Mouse (Mus musculus) lung, postnatal 36 days (tissue): ENCODE data around the gene Crat.

Experiments
- DNase-seq: peaks from one replicate; pipeline ENCODE4 v3.0.0; 2022; ENCODE audit warnings: mixed read lengths

Crat gene

DNA sequence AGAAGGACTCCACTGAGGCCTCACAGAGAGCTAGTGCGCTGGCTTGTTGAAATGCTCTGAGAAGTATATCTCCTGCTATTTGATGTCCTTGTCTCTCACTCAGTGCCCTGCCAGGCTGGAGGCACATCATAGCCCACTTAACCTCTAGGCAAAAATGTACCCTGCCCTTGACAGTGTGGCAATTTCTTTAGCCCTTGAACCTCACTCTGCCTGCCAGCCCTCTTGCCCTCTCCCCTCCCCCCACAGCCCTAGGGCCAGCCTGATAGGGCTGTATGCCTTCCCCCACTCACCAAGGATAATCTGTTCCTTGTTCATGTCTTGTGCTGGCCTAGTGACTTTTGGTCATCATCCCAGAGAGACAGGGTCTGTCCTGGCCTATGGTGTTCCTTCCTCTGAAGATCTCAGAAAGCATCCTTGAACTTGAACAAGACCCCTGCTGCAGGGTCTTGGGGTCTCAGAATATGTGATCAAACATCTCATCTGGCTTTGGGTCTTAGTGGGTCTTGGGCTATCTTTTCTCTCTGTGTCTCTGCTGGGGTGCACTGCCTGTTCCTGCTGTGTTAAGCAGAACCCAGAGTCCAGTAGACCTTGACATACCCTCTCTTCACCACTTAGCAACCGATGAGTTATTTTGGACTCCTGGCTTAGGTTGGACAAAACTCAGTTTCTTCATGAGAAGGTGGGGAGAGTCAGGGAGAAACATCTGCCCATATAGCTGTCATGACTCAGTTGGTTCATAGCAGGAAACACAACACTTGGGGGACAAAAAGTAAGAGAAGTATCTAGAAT, 50.1 kb downstream of the Crat start:
- DNase-seq = peak; percentile 10

DNA sequence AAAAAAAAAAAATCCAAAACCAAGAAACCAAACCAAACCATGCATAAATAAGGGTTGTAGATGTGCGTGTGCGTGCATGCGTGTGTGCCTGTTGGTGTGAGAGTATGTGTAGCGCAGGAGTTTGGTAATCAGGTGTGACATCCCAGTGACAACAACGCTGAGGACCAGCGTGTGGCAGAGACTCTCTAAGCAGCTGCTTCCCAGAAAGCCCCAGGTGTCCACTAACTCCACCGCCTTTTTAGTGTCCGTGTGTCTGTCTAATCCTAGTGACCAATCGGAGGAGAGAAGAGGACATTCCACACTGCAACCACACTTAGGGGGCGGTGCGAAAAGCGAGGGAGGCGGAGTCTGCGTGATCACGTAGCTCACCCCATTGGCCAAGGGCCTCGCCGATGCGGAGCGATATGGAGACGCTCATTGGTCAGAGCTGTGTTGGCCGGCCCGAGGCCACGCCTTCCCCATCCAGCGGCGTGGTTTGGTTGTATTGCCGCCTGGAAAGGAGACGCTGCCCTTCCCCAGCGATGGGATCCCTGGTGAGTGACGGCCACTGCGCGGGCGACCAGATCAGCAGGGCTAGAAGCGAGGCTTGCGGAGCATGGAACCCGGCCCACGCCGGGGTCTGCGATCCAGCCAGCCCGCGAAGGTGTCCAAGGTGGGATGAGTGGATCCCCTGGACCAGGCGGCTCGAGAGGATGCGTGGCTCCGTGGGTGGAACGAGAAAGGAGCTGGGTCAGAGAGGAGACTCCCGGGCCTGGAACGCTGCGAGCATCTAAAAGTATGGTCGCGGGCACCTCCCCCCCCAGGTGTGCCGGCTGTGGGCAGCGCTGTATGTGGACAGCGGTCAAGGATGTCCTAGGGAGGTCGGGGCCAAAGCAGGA, 51.6 kb downstream of the Crat start, which contains the start of gene Miga2:
TSS of gene Miga2 (plus strand) at position 461 of the 878 bp plus-strand sequence.
- DNase-seq = peak; percentile 100

DNA sequence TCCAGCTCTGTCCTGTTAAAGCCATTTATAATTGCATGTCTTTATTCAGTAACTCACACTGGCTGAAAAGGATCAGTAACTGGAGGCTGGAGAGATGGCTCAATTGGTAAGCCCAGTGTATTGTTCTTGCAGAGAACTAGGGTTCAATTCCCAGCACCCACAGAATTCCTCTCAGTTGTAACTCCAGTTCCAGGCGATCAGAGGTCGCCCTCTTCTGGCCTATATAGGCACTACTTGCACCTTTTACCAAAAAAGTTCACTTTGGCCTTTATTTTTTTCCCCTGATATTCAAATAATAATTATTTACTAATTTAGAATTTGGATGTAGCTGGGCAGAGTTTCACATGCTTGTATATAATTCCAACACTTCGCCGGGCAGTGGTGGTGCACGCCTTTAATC, 52.7 kb downstream of the Crat start:
- no peak for DNase-seq

DNA sequence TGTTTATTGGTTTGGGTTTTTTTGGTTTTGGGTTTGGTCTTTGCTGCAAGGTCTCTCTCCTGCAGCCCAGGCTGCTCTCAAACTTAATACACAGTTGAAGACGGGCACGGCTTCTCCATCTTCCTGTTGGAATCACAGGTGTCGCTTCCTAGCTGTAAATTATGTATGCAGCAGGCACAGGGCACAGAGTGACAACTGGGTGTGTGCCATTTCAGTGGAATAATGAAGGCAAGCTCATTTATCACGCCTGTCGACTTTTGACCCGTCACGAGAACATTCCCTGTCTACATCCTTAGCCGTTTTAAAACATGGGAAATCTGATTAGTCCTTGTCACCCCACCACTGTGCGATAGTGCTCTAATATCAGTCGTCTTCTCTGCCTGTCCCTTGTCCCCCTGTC, 55.0 kb downstream of the Crat start:
- DNase-seq = no peak

DNA sequence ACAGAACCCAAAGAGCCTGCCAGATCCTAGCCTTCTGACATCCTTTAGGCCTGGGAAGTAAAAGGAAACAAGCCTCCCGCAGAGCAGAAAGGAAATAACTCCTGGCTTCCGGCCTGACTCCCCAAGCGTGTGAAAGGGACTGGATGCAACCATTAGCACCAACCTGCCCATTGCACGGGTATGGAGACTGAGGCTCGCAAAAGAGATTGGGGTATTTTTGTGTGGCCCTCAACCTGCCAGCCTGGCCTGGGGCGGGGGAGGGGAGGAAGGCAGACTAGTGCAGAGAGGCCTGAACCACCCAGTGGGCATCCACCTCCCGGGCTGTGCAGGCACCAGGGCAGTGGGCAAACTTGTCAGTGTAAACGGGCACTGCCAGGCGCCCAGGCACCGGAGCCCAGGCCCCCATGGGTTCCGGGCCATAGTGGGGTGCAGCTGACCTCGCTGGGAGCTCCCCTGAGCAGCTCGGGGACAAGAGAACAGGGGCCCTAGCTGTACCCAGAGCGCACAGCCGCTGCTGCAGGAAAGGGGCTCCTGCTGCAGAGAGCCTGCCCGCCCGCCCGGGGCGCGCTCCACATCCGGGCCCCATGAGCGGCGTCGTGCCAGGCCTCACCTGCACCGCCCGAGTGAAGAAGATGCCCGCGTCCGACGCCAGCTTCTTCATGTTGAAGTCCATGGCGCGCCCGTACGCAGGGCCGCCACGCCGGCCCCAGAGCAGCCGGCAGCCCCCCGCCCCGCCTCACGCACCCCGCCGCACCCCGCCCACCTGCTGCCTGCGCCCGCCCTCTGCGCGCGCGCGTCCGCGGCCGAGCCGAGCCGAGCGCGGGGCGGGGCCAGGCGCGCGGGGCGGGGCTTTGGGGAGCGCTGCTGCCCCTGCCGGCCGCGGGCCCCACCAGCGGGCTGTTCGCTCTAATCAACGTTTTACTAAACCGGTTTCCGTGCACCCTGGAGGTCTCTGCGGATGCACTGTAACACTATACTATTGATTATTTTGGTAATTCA, 56.8 kb downstream of the Crat start, which contains the start of gene Sh3glb2:
TSS of gene Sh3glb2 (minus strand) at position 805 of the 999 bp plus-strand sequence.
- peak; percentile 78 for DNase-seq

- DNase-seq = no peak
These were observed 57.8 kb downstream of the Crat start for GRCm38 (mm10) chr2:30357552-30358510.

DNA sequence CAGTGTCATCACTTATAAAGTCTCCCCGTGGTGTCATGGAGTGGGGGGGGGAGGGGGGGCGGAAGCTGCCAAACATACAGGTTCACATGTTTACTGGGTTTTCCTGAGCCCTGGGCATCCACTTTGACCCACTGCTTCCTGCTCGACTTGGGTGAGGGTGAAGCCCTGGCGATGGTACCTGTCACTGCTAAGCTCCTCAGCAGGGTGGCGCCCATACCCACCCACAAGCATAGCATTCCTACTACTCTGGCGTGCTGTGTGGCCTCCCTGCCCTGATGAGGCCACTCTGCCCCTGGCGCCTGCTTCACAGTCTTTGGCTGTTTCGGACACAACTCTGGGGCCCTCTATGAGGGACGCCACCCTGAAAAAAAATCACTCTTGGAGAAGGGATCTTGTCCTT, 58.7 kb downstream of the Crat start:
- DNase-seq = no peak

- DNase-seq = no peak
These were observed 59.3 kb downstream of the Crat start for GRCm38 (mm10) chr2:30356266-30356665.

DNA sequence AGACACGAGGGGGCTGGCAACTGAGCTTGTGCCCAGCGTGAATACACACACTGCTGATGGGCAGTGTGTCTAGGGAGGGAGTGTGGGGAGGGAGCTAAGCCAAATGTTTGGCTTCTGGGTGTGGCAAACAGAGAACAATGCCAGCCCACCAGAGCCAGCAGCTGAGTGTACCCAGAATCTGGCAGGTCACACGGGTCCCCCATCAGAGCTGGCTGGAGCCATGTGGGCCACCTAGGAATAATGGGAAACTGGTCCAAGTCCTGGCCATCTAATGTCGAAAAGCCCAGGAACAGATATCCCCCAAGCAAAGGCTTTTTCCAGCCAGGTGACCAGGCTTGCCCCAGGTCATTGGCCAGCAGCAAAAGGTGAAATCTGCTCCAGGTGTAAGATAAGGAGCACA, 59.8 kb downstream of the Crat start:
- DNase-seq = peak; percentile 33

- DNase-seq = no peak
These were observed 64.5 kb downstream of the Crat start for GRCm38 (mm10) chr2:30351149-30351548.
